Mouse (Mus musculus) G1E (cell line): Measurements from ENCODE around the gene Antxr1. TPM values are rescaled to one million over a fixed set of nuclear protein-coding genes. Genes with fewer than 3 reads are reported as not detected.

Source experiments
- ATAC-seq: 2 replicates; pipeline ENCODE4 v1.8.0; 2016; ENCODE audit warnings: mild to moderate bottlenecking; ENCODE audit not compliant: insufficient number of reproducible peaks, poor library complexity, low FRiP score, severe bottlenecking; ENCODE audit errors: extremely low read depth
- DNase-seq: peaks from one replicate; pipeline ENCODE4 v3.0.0; 2012; ENCODE audit warnings: low spot score
- H3K27me3 ChIP-seq: 2 replicates; pipeline ENCODE4 v1.6.1; 2012; ENCODE audit warnings: mild to moderate bottlenecking, low read length, inconsistent platforms; ENCODE audit not compliant: insufficient read depth
- H3K36me3 ChIP-seq: replicated peaks from 2 replicates; pipeline ENCODE3; 2012; ENCODE audit warnings: mild to moderate bottlenecking, inconsistent platforms
- H3K4me1 ChIP-seq: 2 replicates; pipeline ENCODE4 v1.6.1; 2012; ENCODE audit warnings: low read depth, low read length, inconsistent platforms, mixed read lengths; ENCODE audit not compliant: insufficient read depth
- H3K4me3 ChIP-seq: 2 replicates; pipeline ENCODE4 v1.5.1; 2012; ENCODE audit warnings: low read depth, mild to moderate bottlenecking, inconsistent platforms, low read length, moderate library complexity, mixed read lengths
- H3K9me3 ChIP-seq: replicated peaks from 2 replicates; pipeline ENCODE4 v1.6.1; 2012; ENCODE audit warnings: inconsistent platforms
- CTCF ChIP-seq: IDR thresholded peaks from 2 replicates; pipeline ENCODE4 v1.5.1; 2012; ENCODE audit warnings: low read depth, low read length, inconsistent platforms, mixed read lengths
- GATA1 ChIP-seq: IDR thresholded peaks from 2 replicates; pipeline ENCODE4 v1.6.1; 2012; ENCODE audit warnings: borderline replicate concordance, low read length, inconsistent platforms, mixed read lengths
- GATA2 ChIP-seq: IDR thresholded peaks from 2 replicates; pipeline ENCODE4 v1.6.1; 2012; ENCODE audit warnings: low read depth, low read length, inconsistent platforms, borderline replicate concordance
- POLR2AphosphoS5 ChIP-seq: IDR thresholded peaks from 2 replicates; pipeline ENCODE4 v1.6.1; 2012; ENCODE audit warnings: low read depth, low read length, inconsistent platforms; ENCODE audit not compliant: insufficient replicate concordance
- TAL1 ChIP-seq: conservative IDR thresholded peaks from 2 replicates; pipeline ENCODE4 v1.6.1; 2012; ENCODE audit warnings: low read depth, low read length, inconsistent platforms, mixed read lengths
- polyA plus RNA-seq: library from polyadenylated mRNA; stranded (reverse); fragments of >175 nt; gene quantifications from 2 replicates; pipeline ENCODE4 v1.2.3, GENCODE M21; 2012
- total RNA-seq, 2 experiments: library from RNA; stranded (forward) in 1 of 2; stranded (reverse) in 1 of 2; fragments of 200-1000 nt in 1 of 2; fragments of >200 nt in 1 of 2; fragmentation: Nextera tagmentation in 1 of 2; gene quantifications; 2 replicates each; pipeline ENCODE4 v1.2.3; 2014 to 2017

Gene Antxr1
- total and polyA plus RNA-seq, 3 experiments, result 0.16 TPM; not detected in 2

DNA sequence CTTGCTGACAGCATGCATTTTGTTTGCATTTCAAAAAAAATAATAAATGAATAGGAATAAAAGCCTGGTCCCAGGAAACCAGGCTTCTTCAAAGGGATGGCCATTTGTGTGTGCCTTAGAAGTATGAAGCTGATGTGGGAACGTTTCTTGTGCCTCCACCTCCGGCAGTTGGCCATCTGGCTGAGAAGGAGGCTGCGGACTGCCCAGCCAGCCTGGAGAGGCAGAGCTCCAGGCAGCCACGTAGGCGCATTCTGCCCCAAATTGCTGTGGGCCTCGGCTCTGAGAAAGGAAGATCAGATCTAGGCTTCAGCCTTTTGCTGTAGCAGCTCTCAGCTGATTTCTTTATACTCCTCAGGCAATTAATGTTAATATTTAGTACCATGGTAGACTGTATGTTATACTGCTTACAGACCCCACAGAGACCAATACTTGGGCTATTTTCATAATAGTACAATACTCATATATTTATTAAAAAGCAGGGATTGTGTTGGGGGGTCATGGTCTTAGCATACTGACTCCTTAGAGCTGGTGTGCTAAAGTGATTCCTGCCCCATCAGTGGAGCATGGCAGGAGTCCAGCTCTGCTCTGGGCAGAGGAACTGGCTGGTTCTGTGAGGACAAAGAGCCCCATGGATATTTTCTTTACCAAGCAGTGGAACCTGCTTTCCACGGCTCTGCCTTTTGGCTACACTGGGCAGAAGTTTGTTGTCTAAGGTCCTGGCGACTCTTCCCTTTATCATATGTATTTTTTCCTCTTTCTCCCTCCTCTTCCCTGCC lies 169.9 kb downstream of the Antxr1 start:
- H3K4me1 ChIP-seq, result no peaks in the 10 kb centered on the region
- no peak for ATAC-seq
- no peaks in the 10 kb centered on the region for H3K9me3 ChIP-seq
- H3K4me3 ChIP-seq, result no peak overlapping the region
- DNase-seq, result no peak
- peaks cover 58% of the 10 kb centered on the region for H3K27me3 ChIP-seq
- no peak for TF ChIP-seq CTCF
- TF ChIP-seq POLR2AphosphoS5, result no peak
- no peak for TF ChIP-seq GATA2
- TF ChIP-seq GATA1, result no peak
- no peak for TF ChIP-seq TAL1
- H3K36me3 ChIP-seq, result no peaks in the 10 kb centered on the region

DNA sequence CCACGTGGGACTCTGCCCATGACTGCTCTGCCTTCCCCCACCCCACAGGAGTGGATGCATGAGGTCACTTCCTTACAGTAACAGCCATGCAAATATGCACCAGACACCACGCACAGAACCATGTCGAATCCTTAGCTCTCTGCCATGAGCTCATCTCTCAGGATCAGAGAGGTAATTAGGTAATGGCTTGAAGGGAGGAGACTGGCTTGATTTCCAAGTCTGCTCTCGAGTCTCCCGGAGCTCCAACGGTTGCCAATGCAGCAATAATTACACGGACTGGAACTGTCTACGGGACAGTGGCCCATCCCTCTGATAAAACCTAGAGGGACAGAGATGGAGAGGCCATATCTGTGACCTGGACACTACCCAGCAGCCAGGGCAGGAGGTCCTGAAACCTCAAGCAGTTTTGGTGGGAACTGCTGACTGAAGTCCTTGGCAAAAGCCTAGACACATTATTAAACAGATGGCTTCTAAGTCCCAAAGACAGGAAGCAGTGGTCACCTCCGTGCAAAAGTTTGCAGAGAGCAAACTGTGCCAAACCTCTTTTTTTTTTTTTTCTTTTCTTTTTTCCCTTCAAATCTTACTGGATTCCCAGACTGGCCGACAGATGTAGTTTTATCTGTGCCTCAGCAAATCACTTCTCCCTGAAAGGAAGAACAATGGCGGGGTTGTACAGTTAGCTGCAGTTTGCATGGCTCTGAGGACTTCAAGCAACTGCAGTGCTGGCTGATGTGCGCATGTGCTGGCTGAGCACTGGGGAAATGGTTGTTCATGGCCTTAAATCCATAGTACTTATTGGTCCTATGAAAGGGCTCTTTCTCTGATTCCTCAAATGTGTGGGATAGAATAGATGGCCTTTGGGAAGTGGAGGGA lies 174.0 kb downstream of the Antxr1 start:
- no peaks in the 10 kb centered on the region for H3K9me3 ChIP-seq
- H3K36me3 ChIP-seq, result no peaks in the 10 kb centered on the region
- TF ChIP-seq CTCF, result no peak
- no peak for TF ChIP-seq POLR2AphosphoS5
- TF ChIP-seq GATA2, result no peak
- TF ChIP-seq GATA1, result no peak
- TF ChIP-seq TAL1, result no peak
- H3K4me3 ChIP-seq, result no peak overlapping the region
- DNase-seq, result no peak
- no peak for ATAC-seq
- no peaks in the 10 kb centered on the region for H3K4me1 ChIP-seq
- H3K27me3 ChIP-seq, result peaks cover 57% of the 10 kb centered on the region

DNA sequence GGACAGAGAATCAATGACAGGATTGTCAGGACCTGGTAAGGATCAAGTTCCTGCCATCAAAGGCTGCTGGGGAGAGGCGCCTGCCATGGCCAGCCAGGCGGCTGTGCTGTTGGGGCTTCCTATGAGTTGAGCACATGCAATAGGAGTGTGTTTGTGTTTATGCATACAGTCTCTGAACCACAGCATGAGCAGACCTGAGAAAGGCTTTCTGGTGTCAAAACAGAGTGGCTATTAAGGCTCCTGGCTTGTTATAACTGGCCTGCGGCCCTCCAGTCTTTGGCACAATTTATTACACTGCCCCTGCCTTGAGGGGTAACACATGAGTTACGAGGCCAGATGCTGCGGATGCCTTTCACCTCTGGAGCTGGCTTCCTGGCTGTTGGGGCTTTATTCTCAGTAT lies 175.4 kb downstream of the Antxr1 start:
- TF ChIP-seq TAL1 (no peak), POLR2AphosphoS5 (no peak), GATA1 (no peak), CTCF (no peak), GATA2 (no peak)
- Histone ChIP-seq H3K9me3 (no peaks in the 10 kb centered on the region), H3K4me1 (no peaks in the 10 kb centered on the region), H3K27me3 (peaks cover 56% of the 10 kb centered on the region), H3K36me3 (no peaks in the 10 kb centered on the region), H3K4me3 (no peak overlapping the region)
- ATAC-seq (no peak), DNase-seq (no peak)

DNA sequence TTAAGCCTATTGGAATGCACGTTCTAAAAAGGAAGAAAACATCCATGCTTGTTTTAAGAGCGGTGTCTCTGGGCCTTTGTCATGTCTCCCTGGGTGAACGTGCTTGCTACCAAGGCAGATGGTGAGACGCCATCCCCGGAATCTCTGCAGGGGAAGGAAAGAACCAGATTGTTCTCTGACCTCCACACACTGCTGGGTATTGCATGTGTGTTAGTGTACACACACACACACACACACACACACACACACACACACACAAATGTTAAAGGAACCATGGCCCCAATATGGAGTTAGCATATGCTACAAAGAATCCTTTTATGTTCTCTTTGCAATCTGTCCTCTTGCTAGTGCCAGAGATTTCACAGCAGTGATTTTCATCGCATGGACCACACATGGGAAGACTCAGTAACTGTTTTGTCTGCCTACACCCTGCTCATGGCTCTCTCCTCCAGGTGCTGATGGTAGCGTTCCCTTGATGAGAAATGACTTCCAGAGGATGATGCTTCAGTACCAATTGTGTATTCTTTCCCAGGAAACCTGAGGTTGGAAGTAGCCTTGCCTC lies 177.5 kb downstream of the Antxr1 start:
- ATAC-seq (no peak), DNase-seq (no peak)
- Histone ChIP-seq H3K4me1 (peaks cover 13% of the 10 kb centered on the region), H3K36me3 (no peaks in the 10 kb centered on the region), H3K27me3 (peaks cover 55% of the 10 kb centered on the region), H3K9me3 (no peaks in the 10 kb centered on the region), H3K4me3 (no peak overlapping the region)
- TF ChIP-seq TAL1 (no peak), GATA2 (no peak), POLR2AphosphoS5 (no peak), CTCF (no peak), GATA1 (no peak)

DNA sequence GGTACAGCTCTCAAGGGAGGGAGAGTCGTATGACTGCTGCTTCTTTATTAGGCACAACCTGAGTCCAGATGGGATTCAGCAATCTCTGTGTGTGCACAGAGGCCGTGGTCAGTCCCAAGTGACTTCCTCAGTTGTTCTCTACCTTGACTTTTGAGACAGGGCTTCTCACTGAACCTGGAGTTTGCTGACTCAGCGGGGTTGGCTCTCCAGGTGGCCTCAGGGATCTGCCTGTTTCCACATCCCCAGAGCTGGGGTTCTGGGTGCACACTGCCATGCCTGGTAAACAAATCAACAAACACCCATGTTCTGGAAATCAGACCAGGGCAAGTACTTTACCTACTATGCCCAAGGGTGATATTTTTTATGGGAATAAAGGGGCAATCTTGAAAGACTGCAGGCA lies 181.8 kb downstream of the Antxr1 start:
- TF ChIP-seq POLR2AphosphoS5 (no peak), GATA1 (no peak), CTCF (no peak), GATA2 (no peak), TAL1 (no peak)
- DNase-seq, result no peak
- Histone ChIP-seq H3K36me3 (no peaks in the 10 kb centered on the region), H3K27me3 (peaks cover 34% of the 10 kb centered on the region), H3K4me1 (peaks cover 35% of the 10 kb centered on the region), H3K4me3 (no peak overlapping the region), H3K9me3 (no peaks in the 10 kb centered on the region)
- no peak for ATAC-seq

DNA sequence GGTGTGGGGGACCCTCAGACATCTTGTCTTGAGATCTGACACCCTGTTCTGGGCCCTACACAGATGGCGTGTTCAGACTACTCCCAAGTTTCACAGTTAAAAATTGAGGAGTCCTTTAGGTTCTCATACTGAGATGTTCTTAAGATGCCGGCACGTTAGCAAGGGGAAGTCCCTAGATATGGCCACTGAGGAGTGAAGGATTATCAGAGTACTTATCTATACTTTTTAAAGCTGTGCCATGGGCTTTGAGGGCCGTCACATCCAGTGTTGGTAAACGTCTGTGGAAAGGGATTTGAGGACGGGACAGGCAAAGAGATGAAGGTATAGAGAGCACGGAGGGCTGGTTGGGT lies 182.4 kb downstream of the Antxr1 start:
- H3K4me1 ChIP-seq, result peaks cover 35% of the 10 kb centered on the region
- H3K4me3 ChIP-seq, result no peak overlapping the region
- no peaks in the 10 kb centered on the region for H3K36me3 ChIP-seq
- H3K9me3 ChIP-seq, result no peaks in the 10 kb centered on the region
- H3K27me3 ChIP-seq, result peaks cover 35% of the 10 kb centered on the region
- TF ChIP-seq POLR2AphosphoS5, result no peak
- TF ChIP-seq GATA1, result no peak
- no peak for TF ChIP-seq TAL1
- TF ChIP-seq GATA2, result no peak
- no peak for TF ChIP-seq CTCF
- ATAC-seq (no peak), DNase-seq (no peak)
